Mouse (Mus musculus): ENCODE measurements around the gene Agpat3. TPM values are rescaled to one million over a fixed set of nuclear protein-coding genes. Genes with fewer than 3 reads are reported as not detected.

Agpat3 gene
- polyA plus RNA-seq, 2 experiments, result 83.0 to 111 TPM

DNA sequence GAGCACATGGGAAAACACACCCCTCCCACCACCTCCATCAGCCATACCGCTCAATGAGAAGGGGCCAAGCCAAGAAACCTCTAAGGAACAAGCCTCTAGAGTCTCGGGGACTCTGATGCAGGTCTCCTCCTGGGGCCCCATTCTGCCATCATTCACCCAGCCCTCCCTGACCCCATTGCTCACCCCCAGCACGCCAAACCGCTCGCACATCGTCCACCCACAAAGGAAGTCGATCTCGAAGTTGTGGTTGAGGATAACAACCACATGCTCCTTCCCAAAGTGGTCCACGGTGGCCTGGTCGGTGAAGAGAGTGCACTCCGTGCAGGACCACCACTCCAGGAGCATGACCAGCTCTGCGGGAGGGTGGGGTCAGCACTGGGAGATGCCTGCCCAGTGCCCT, 67.5 kb downstream of the Agpat3 start:
- Histone ChIP-seq H3K36me3 (ENCODE audit: control insufficient read depth, insufficient read depth, low read length) (peaks cover 60% of the 10 kb centered on the region), H3K4me1 (ENCODE audit: control insufficient read depth, insufficient read depth, low read length) (no peaks in the 10 kb centered on the region), H3K4me2 (replicated peaks; ENCODE audit: low read depth, low read length, severe bottlenecking) (no peak overlapping the region), H3K9ac (ENCODE audit: low read depth, low read length, severe bottlenecking) (no peak overlapping the region), H3K27me3 (ENCODE audit: control insufficient read depth, insufficient read depth, low read length) (no peaks in the 10 kb centered on the region), H3K4me3 (replicated peaks; ENCODE audit: low read length) (no peak overlapping the region), H3K9me3 (ENCODE audit: control insufficient read depth, low read length) (no peaks in the 10 kb centered on the region), H3K27ac (replicated peaks; ENCODE audit: low read depth, low read length) (no peak overlapping the region)
- WGBS, result 91% methylated on average over 12 of the region's 12 CpGs
- DNase-seq (ENCODE audit: low spot score) (no peak), ATAC-seq (ENCODE audit: low FRiP score, low read depth) (no peak)
- TF ChIP-seq POLR2A (IDR thresholded peaks at IDR 0.05; ENCODE audit: borderline replicate concordance, extremely low read depth, insufficient read depth, insufficient read length), result no peak

DNA sequence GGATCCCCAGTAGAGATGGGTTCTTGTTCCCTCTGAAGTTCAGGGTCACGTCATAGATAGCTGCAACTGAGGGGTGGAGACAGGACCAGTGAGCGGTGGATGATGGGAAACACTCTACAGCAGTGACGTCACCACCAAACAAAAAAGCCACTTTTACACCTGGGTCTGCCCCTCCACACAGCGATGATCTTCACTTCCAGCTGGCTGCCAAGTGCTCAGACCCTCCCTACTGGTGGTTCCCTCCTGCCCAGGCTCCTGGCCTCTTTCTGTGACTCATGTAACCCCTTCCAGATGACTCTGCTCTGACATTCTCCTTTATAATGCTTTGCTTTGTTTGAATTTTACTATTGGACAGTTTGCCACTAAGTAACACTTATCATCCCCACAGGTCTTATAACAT, 69.9 kb downstream of the Agpat3 start:
- DNase-seq (ENCODE audit: low spot score) (no peak), ATAC-seq (ENCODE audit: low FRiP score, low read depth) (no peak)
- H3K27me3 ChIP-seq (ENCODE audit: control insufficient read depth, insufficient read depth, low read length), result no peaks in the 10 kb centered on the region
- H3K9ac ChIP-seq (ENCODE audit: low read depth, low read length, severe bottlenecking), result no peak overlapping the region
- no peak overlapping the region for H3K4me2 ChIP-seq (replicated peaks; ENCODE audit: low read depth, low read length, severe bottlenecking)
- no peak overlapping the region for H3K27ac ChIP-seq (replicated peaks; ENCODE audit: low read depth, low read length)
- no peak overlapping the region for H3K4me3 ChIP-seq (replicated peaks; ENCODE audit: low read length)
- peaks cover 74% of the 10 kb centered on the region for H3K36me3 ChIP-seq (ENCODE audit: control insufficient read depth, insufficient read depth, low read length)
- WGBS, result 89% methylated on average over 4 of the region's 4 CpGs
- TF ChIP-seq POLR2A (IDR thresholded peaks at IDR 0.05; ENCODE audit: borderline replicate concordance, extremely low read depth, insufficient read depth, insufficient read length), result no peak
- H3K9me3 ChIP-seq (ENCODE audit: control insufficient read depth, low read length), result no peaks in the 10 kb centered on the region
- H3K4me1 ChIP-seq (ENCODE audit: control insufficient read depth, insufficient read depth, low read length), result no peaks in the 10 kb centered on the region

DNA sequence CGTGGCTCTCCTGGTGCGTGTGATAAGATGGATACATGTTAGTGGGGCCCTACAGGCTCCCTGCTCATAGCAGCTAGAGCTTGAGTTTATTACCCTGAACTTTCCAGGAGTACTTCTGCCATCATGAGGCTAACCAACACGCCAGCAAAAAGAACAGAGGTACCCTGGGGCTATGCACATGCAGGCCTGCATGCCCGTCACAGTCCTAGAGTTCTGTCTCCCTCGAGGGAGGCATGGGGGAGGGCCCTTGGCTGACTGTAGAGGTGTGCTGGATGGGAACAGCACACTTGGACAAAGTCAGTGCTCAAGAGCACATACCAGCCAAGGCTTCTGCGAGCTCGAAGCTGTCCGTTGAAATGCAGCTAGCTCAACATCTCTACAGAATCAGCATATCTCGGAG, 71.8 kb downstream of the Agpat3 start:
- H3K36me3 ChIP-seq (ENCODE audit: control insufficient read depth, insufficient read depth, low read length), result peaks cover 68% of the 10 kb centered on the region
- H3K4me3 ChIP-seq (replicated peaks; ENCODE audit: low read length), result no peak overlapping the region
- H3K4me1 ChIP-seq (ENCODE audit: control insufficient read depth, insufficient read depth, low read length), result no peaks in the 10 kb centered on the region
- no peaks in the 10 kb centered on the region for H3K27me3 ChIP-seq (ENCODE audit: control insufficient read depth, insufficient read depth, low read length)
- WGBS, result 83% methylated on average over 9 of the region's 9 CpGs
- ATAC-seq (ENCODE audit: low FRiP score, low read depth) (no peak), DNase-seq (ENCODE audit: low spot score) (no peak)
- no peak for TF ChIP-seq POLR2A (IDR thresholded peaks at IDR 0.05; ENCODE audit: borderline replicate concordance, extremely low read depth, insufficient read depth, insufficient read length)
- H3K9ac ChIP-seq (ENCODE audit: low read depth, low read length, severe bottlenecking), result no peak overlapping the region
- H3K9me3 ChIP-seq (ENCODE audit: control insufficient read depth, low read length), result no peaks in the 10 kb centered on the region
- H3K4me2 ChIP-seq (replicated peaks; ENCODE audit: low read depth, low read length, severe bottlenecking), result no peak overlapping the region
- H3K27ac ChIP-seq (replicated peaks; ENCODE audit: low read depth, low read length), result no peak overlapping the region

DNA sequence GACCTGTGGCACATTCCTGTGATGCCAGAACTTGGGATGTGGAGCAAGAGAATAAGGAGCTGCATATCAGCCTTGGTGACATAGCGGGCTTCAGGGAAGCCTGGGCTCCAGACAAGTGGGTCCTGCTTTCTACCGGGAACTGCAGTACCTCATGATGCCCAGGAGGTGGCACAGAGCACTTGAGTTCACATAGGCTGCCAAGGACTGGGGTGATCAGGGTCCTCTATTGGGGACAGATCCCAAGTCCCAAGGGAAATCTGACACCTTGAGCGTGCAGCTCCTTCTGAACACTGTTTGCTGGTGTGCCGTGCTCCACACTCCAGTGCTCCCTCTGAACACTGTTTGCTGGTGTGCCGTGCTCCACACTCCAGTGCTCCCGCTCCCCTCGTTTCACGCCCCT, 73.1 kb downstream of the Agpat3 start:
- Histone ChIP-seq H3K9ac (ENCODE audit: low read depth, low read length, severe bottlenecking) (no peak overlapping the region), H3K4me1 (ENCODE audit: control insufficient read depth, insufficient read depth, low read length) (no peaks in the 10 kb centered on the region), H3K4me3 (replicated peaks; ENCODE audit: low read length) (no peak overlapping the region), H3K27ac (replicated peaks; ENCODE audit: low read depth, low read length) (no peak overlapping the region), H3K36me3 (ENCODE audit: control insufficient read depth, insufficient read depth, low read length) (peaks cover 71% of the 10 kb centered on the region), H3K4me2 (replicated peaks; ENCODE audit: low read depth, low read length, severe bottlenecking) (no peak overlapping the region), H3K9me3 (ENCODE audit: control insufficient read depth, low read length) (no peaks in the 10 kb centered on the region), H3K27me3 (ENCODE audit: control insufficient read depth, insufficient read depth, low read length) (no peaks in the 10 kb centered on the region)
- no peak for TF ChIP-seq POLR2A (IDR thresholded peaks at IDR 0.05; ENCODE audit: borderline replicate concordance, extremely low read depth, insufficient read depth, insufficient read length)
- peak; percentile 38; the same call in 1 of the 2 replicates for ATAC-seq (ENCODE audit: low FRiP score, low read depth)
- DNase-seq (ENCODE audit: low spot score), result peak; percentile 72
- WGBS, result 43% methylated on average over 8 of the region's 8 CpGs

DNA sequence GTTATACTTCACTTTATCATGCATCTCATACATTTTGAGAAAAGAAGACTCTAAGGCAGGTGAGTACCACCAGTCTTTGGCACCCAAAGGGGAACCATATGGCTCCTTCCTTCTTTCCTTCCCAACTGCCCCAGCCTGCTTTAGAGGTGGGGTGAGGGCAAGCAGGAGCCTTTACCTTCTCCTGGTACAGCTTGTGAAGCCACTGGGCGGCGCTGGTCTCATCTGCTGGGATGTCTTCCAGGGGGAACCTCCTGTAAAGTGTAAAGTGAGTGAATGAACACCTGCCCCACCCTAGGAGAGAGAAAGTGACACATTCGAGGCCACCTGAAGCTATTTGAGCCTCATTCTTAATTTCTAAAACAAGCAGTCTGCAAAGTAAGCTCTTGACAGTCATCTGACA, 74.5 kb downstream of the Agpat3 start:
- Histone ChIP-seq H3K9ac (ENCODE audit: low read depth, low read length, severe bottlenecking) (no peak overlapping the region), H3K4me3 (replicated peaks; ENCODE audit: low read length) (no peak overlapping the region), H3K4me1 (ENCODE audit: control insufficient read depth, insufficient read depth, low read length) (no peaks in the 10 kb centered on the region), H3K36me3 (ENCODE audit: control insufficient read depth, insufficient read depth, low read length) (peaks cover 76% of the 10 kb centered on the region), H3K9me3 (ENCODE audit: control insufficient read depth, low read length) (no peaks in the 10 kb centered on the region), H3K4me2 (replicated peaks; ENCODE audit: low read depth, low read length, severe bottlenecking) (no peak overlapping the region), H3K27ac (replicated peaks; ENCODE audit: low read depth, low read length) (no peak overlapping the region), H3K27me3 (ENCODE audit: control insufficient read depth, insufficient read depth, low read length) (no peaks in the 10 kb centered on the region)
- no peak for TF ChIP-seq POLR2A (IDR thresholded peaks at IDR 0.05; ENCODE audit: borderline replicate concordance, extremely low read depth, insufficient read depth, insufficient read length)
- no peak for ATAC-seq (ENCODE audit: low FRiP score, low read depth)
- DNase-seq (ENCODE audit: low spot score), result no peak
- 75% methylated on average over 3 of the region's 3 CpGs for WGBS

DNA sequence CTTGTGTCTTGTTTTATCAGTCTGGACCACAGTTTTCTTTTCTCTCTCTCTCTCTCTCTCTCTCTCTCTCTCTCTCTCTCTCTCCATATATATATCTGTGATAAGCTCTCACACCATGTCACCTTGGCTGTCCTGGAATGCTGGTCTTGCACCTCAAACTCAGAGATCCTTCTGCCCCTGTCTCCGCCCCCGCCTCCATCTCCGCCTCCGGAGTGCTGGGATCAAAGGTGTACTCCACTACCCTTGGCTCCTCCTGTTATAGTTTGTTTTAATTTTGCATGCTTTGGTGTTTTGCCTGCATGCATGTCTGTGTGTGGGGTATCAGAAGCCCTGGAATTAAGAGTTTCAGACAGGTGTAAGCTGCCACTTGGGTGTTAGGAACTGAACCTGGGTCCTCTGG, 76.0 kb downstream of the Agpat3 start:
- no peaks in the 10 kb centered on the region for H3K4me1 ChIP-seq (ENCODE audit: control insufficient read depth, insufficient read depth, low read length)
- H3K27ac ChIP-seq (replicated peaks; ENCODE audit: low read depth, low read length), result no peak overlapping the region
- TF ChIP-seq POLR2A (IDR thresholded peaks at IDR 0.05; ENCODE audit: borderline replicate concordance, extremely low read depth, insufficient read depth, insufficient read length), result no peak
- no peaks in the 10 kb centered on the region for H3K27me3 ChIP-seq (ENCODE audit: control insufficient read depth, insufficient read depth, low read length)
- WGBS, result 90% methylated on average over 4 of the region's 4 CpGs
- H3K36me3 ChIP-seq (ENCODE audit: control insufficient read depth, insufficient read depth, low read length), result peaks cover 67% of the 10 kb centered on the region
- DNase-seq (ENCODE audit: low spot score) (no peak), ATAC-seq (ENCODE audit: low FRiP score, low read depth) (no peak)
- no peak overlapping the region for H3K4me2 ChIP-seq (replicated peaks; ENCODE audit: low read depth, low read length, severe bottlenecking)
- no peak overlapping the region for H3K9ac ChIP-seq (ENCODE audit: low read depth, low read length, severe bottlenecking)
- H3K9me3 ChIP-seq (ENCODE audit: control insufficient read depth, low read length), result no peaks in the 10 kb centered on the region
- no peak overlapping the region for H3K4me3 ChIP-seq (replicated peaks; ENCODE audit: low read length)

Data from limb, embryonic 14.5 days (tissue).